Mouse (Mus musculus) lung, embryonic 15.5 days (tissue): ENCODE data around the gene Lzts2. TPM values are rescaled to one million over a fixed set of nuclear protein-coding genes. Genes with fewer than 3 reads are reported as not detected.
"Not testable (repeated sequence)": the region's sequence is repeated elsewhere in the genome, so short reads cannot be mapped to it uniquely, and the experiment has no call there.

Source experiments
- ATAC-seq: fragments of 200-750 bp; cut with Nextera tagmentation; 2 replicates; pipeline ENCODE4 v1.8.0; 2017; ENCODE audit warnings: moderate number of reproducible peaks, borderline replicate concordance; ENCODE audit not compliant: low FRiP score, low TSS enrichment; ENCODE audit errors: extremely low read depth
- H3K27ac ChIP-seq: fragments of 300-500 bp; sonication (generic); 2 replicates; pipeline ENCODE4 v1.5.1; 2015; ENCODE audit warnings: moderate library complexity, mild to moderate bottlenecking, inconsistent platforms
- H3K27me3 ChIP-seq: fragments of 300-500 bp; sonication (generic); 2 replicates; pipeline ENCODE4 v1.6.1; 2015; ENCODE audit warnings: inconsistent platforms
- H3K36me3 ChIP-seq: fragments of 300-500 bp; sonication (generic); 2 replicates; pipeline ENCODE4 v1.6.1; 2015; ENCODE audit warnings: inconsistent platforms
- H3K4me1 ChIP-seq: fragments of 300-500 bp; sonication (generic); 2 replicates; pipeline ENCODE4 v1.6.1; 2015; ENCODE audit warnings: inconsistent platforms
- H3K4me2 ChIP-seq: fragments of 300-500 bp; sonication (generic); 2 replicates; pipeline ENCODE4 v1.6.1; 2015; ENCODE audit warnings: inconsistent platforms, mild to moderate bottlenecking, moderate library complexity
- H3K4me3 ChIP-seq: fragments of 300-500 bp; sonication (generic); 2 replicates; pipeline ENCODE4 v1.5.1; 2015; ENCODE audit warnings: mild to moderate bottlenecking, inconsistent platforms
- H3K9ac ChIP-seq: fragments of 300-500 bp; sonication (generic); 2 replicates; pipeline ENCODE4 v1.6.1; 2015; ENCODE audit warnings: inconsistent platforms
- H3K9me3 ChIP-seq: fragments of 300-500 bp; sonication (generic); 2 replicates; pipeline ENCODE4 v1.6.1; 2016; ENCODE audit warnings: inconsistent platforms
- WGBS: fragments of 180-500 bp; shearing (Covaris S2); methylation state at CpG from one replicate; pipeline ENCODE4 v1.1.7; 2015; 5-methylcytosine and 5-hydroxymethylcytosine counted together
- polyA plus RNA-seq: library from polyadenylated mRNA; unstranded; fragments of >200 nt; fragmentation: Nextera tagmentation; extraction: Ambion mirVana; gene quantifications from 2 replicates; pipeline ENCODE4 v1.2.1, GENCODE M21; 2015

Gene Lzts2
- polyA plus RNA-seq, 1 experiment from 2014 or later, result 75.9 TPM

DNA sequence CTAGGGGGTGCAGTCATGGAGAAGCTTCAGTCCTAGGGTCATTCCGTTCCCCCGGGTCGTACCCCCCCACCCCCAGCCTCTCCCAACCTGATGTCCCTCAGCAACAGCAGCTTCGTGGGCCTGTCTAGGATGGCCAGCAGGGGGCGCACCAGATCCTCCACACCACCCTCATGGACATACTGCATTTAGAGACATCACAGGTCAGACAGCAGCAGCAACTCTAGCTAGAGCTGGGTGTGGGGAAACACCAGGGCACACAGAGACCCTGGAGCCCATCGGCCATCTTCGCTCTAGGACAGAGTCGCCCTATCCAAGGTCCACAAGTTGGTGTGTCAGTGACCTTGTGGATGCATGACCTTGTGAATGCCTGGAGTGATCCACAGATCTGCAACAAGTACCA lies 15.9 kb downstream of the Lzts2 start:
- 32% methylated on average over 8 of the region's 8 CpGs for WGBS
- H3K27ac ChIP-seq, result no peak overlapping the region
- H3K4me3 ChIP-seq, result no peak overlapping the region
- H3K9me3 ChIP-seq, result no peaks in the 10 kb centered on the region
- peak; percentile 4; the same call in 1 of the 2 replicates for ATAC-seq
- H3K4me2 ChIP-seq, result no peak overlapping the region
- H3K4me1 ChIP-seq, result peaks cover 29% of the 10 kb centered on the region
- H3K27me3 ChIP-seq, result no peaks in the 10 kb centered on the region
- peaks cover 34% of the 10 kb centered on the region for H3K36me3 ChIP-seq
- no peak overlapping the region for H3K9ac ChIP-seq

DNA sequence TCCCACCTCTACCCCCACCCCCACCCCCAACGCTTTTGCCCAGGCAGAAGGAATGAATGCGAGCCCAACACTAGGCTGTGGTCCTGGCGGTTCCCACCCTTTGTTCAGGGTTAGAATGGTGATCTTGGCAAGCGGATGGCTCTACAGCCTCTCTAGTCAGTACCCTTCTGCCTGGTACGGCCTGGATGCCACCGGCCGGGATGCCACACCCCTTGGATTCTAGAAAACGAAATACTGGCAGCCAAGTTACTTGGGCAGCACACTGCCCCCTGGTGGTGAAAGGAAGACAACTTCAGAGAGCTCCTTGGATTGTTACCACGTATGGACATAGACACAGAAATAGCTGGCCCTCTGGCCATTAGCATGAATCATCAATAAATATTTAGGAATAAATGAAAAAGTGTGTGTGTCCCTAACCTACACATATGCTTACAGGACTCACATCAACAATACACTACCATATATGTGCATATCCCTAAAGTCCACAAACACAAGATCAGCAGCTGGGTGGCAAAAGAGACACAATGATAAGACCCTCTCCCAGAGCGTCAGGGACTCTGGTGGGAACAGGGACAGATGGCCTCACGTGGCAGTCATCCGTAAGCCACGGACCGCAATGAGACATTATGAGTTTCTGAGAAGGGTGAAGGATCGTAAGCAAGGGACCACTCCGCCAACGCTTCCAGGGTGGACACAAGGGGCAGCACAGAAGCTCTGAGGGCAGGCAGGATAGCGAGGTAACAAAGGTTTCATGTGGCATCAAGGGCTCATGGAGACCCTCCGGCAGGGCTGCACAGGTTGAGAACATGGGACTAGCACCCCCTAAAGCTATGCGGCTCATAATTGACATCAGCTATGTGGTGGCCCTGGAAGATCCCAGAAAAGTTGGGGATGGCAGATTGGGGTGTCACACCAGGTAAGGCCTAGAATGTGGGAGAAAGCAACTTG lies 16.8 kb downstream of the Lzts2 start:
- Histone ChIP-seq H3K36me3 (peaks cover 25% of the 10 kb centered on the region), H3K4me2 (peak overlapping the region; percentile 52), H3K9ac (no peak overlapping the region), H3K9me3 (no peaks in the 10 kb centered on the region), H3K4me1 (peaks cover 29% of the 10 kb centered on the region), H3K27ac (no peak overlapping the region), H3K27me3 (no peaks in the 10 kb centered on the region), H3K4me3 (peak overlapping the region; percentile 10; the same call in 1 of the 2 replicates)
- WGBS, result 35% methylated on average over 20 of the region's 20 CpGs
- ATAC-seq, result no peak

DNA sequence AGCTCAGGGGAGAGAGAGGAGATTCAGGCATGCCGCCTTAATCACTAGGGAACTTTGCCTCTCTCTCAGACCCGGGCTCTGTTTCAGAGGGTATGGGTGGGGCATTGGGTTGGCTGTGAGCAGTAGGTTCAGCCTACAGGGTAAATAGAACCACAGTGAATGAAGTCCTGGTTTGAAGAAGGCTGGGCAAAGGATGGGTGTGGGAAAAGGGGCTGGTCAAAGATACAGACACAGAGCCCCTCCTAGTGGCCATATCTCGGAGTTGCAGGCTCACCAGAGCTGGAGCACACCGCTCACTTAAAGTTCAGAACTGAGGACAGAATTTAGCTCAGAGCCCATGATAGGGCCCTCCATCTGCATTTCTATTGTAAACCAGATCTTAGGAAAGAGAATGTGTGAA lies 17.6 kb downstream of the Lzts2 start:
- H3K4me1 ChIP-seq, result peaks cover 29% of the 10 kb centered on the region
- no peak overlapping the region for H3K4me3 ChIP-seq
- no peak overlapping the region for H3K4me2 ChIP-seq
- no peak overlapping the region for H3K9ac ChIP-seq
- ATAC-seq, result peak; percentile 46
- no peaks in the 10 kb centered on the region; the same call in 1 of the 2 replicates for H3K27me3 ChIP-seq
- WGBS, result 19% methylated on average over 4 of the region's 4 CpGs
- peaks cover 17% of the 10 kb centered on the region for H3K36me3 ChIP-seq
- H3K27ac ChIP-seq, result no peak overlapping the region
- no peaks in the 10 kb centered on the region for H3K9me3 ChIP-seq

DNA sequence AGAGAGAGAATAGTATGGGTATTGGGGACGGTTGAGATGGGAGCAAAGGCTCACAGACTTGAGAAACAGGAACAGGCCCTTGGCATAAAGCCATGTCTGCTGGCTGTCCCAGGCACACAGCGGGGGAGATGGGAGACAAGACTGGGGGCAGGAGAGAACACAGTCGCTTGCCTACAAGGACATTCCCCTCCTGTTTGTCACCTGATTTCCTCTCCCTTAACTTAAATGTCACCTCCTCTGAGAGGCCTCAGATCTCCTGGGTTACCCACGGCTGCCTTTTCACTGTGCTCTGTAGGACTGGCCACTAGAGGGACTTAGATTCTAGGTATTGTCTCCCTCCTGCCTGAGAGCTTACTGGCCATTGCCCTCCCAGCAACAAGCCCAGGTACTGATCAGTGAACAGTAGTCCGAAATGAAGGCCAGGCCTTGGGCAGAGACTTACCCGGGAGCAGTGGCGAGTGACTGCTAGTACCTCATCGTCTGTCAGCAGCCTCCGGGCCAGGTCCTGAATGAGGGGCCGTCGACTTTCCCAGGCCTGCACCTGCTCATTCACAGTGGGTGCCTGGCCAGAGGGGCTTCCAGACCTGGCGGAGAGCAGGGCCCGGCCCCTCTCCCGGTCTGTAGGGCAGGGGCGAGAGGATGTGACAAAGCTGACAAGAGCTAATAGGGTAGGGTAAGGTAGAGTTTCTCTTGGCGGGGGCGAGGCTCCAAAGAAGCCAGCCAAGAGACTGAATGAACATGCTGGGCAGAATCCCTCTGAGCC lies 18.5 kb downstream of the Lzts2 start:
- Histone ChIP-seq H3K9ac (no peak overlapping the region), H3K4me3 (no peak overlapping the region), H3K4me1 (peaks cover 29% of the 10 kb centered on the region), H3K27me3 (no peaks in the 10 kb centered on the region; the same call in 1 of the 2 replicates), H3K4me2 (no peak overlapping the region), H3K9me3 (no peaks in the 10 kb centered on the region), H3K27ac (no peak overlapping the region; the same call in 1 of the 2 replicates), H3K36me3 (peaks cover 8% of the 10 kb centered on the region)
- no peak for ATAC-seq
- WGBS, result 52% methylated on average over 17 of the region's 17 CpGs

DNA sequence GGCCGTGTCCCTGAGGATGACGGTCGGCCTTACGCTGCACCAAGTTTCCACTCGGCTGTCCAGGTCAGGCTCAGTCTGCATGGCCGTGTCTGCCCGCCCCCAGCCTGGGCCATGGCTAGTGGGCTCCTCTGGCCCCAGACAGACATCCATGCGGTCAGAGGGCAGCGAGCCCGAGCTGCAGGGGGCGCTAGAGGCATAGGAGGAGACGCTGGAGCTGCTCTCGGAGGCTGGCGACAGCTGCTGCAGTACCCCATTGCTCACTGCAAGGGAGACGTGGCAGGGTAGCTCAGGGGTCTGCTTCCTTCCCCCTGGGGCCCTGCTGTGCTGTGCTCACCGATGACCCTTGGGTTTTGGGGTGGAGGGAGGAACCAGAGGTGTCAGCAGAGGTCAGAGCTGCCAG lies 22.7 kb downstream of the Lzts2 start:
- no peak overlapping the region for H3K9ac ChIP-seq
- no peak overlapping the region for H3K4me3 ChIP-seq
- no peak overlapping the region for H3K4me2 ChIP-seq
- H3K9me3 ChIP-seq, result no peaks in the 10 kb centered on the region
- H3K4me1 ChIP-seq, result peaks cover 10% of the 10 kb centered on the region
- peaks cover 28% of the 10 kb centered on the region for H3K27me3 ChIP-seq
- no peaks in the 10 kb centered on the region for H3K36me3 ChIP-seq
- no peak for ATAC-seq
- 29% methylated on average over 16 of the region's 16 CpGs for WGBS
- no peak overlapping the region for H3K27ac ChIP-seq

DNA sequence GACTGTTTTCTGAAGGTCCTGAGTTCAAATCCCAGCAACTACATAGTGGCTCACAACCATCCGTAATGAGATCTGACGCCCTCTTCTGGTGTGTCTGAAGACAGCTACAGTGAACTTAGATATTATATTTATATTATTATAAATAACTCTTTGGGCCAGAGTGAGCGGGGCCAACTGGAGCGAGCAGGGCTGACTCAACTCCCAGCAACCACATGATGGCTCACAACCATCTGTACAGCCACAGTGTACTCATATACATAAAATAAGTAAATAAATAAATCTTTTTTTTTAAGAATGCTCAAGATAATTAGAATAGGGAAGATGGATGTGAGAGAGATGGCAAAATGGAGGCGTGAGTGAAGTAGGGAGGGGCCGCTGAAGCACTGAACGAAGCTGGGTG lies 24.0 kb downstream of the Lzts2 start:
- not testable (repeated sequence) for ATAC-seq
- 81% methylated on average over 7 of the region's 7 CpGs for WGBS
- H3K27me3 ChIP-seq, result peaks cover 30% of the 10 kb centered on the region

DNA sequence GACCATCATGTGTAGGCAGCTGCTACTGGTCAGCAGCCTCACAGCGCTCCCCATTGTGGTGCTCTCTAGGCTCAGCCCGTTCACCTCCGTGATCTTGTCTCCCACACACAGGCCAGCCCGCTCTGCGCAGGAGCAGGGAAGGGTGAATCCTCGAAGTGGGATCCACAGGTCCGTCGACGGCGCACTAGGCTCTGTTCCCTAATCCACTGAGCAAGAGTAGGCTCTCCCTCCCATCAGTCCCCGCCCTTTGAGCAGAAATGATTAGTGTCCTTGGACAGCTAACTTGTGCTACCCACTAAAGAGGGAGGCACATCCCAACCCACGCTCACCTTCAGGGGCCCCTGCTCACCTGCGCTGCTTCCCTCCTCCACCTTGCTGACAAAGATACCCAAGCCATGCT lies 26.0 kb downstream of the Lzts2 start:
- Histone ChIP-seq H3K4me2 (no peak overlapping the region), H3K9ac (no peak overlapping the region), H3K4me1 (no peaks in the 10 kb centered on the region), H3K36me3 (no peaks in the 10 kb centered on the region), H3K27me3 (peaks cover 42% of the 10 kb centered on the region), H3K4me3 (no peak overlapping the region), H3K9me3 (no peaks in the 10 kb centered on the region), H3K27ac (no peak overlapping the region)
- ATAC-seq, result no peak
- WGBS, result 45% methylated on average over 13 of the region's 13 CpGs

More for the DNA sequence above, 24.0 kb downstream of the Lzts2 start:
- H3K4me2 ChIP-seq, H3K36me3 ChIP-seq, H3K27ac ChIP-seq, H3K4me1 ChIP-seq, H3K9ac ChIP-seq, H3K4me3 ChIP-seq, H3K9me3 ChIP-seq: not testable (repeated sequence)

DNA sequence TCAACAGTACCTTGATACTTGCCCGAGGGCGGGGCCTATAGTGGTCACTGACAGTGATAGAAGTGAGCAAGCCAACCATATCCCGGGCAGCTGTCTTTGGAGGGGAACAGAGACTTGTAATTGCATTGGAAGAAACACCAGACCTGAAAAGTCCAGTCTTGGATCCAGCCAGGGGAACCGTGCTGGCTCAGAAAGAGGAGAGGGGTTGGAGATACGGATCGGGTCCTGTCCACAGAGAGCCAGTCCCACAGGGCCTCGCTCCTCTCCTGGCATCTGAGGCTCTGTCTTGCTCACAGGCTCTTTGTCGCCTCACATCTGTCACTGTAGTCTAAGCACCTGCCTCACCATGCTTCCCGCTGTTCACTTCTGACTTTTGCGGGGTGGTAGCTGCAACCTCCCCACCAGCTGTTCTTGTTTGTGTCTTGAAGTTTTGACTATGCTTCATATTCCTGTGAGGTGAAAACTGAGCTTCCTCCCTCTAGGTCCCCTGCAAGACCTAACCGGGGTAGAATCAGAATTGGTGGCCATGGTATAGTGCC lies 30.2 kb downstream of the Lzts2 start:
- H3K4me3 ChIP-seq, result no peak overlapping the region
- H3K4me1 ChIP-seq, result peaks cover 23% of the 10 kb centered on the region
- 58% methylated on average over 11 of the region's 11 CpGs for WGBS
- no peak for ATAC-seq
- no peak overlapping the region for H3K4me2 ChIP-seq
- H3K9ac ChIP-seq, result no peak overlapping the region
- H3K36me3 ChIP-seq, result no peaks in the 10 kb centered on the region
- H3K27ac ChIP-seq, result no peak overlapping the region
- H3K27me3 ChIP-seq, result peaks cover 48% of the 10 kb centered on the region
- no peaks in the 10 kb centered on the region for H3K9me3 ChIP-seq

DNA sequence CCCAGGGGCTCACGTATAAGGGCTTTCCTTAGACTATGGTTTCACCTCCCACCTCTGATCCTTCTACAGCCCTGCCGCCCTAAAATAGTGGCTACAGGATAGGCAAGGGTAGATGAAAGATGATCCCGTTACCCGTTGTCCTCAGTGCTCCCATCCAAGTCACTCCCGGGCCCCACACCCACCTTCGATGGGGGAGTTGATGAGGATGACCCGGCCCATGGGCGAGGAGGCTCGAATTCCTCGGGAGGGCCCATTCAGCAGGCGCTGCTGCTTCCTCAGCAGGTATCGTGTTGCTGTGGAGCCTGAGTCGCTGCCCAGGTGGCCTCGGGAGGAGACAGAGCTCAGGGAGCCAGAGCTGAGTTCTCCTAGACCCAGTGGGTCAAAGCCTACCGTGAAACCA lies 31.0 kb downstream of the Lzts2 start:
- no peak overlapping the region for H3K27ac ChIP-seq
- no peak for ATAC-seq
- WGBS, result 33% methylated on average over 15 of the region's 15 CpGs
- no peak overlapping the region for H3K4me3 ChIP-seq
- H3K27me3 ChIP-seq, result peaks cover 40% of the 10 kb centered on the region
- H3K9ac ChIP-seq, result no peak overlapping the region
- peaks cover 23% of the 10 kb centered on the region for H3K4me1 ChIP-seq
- no peaks in the 10 kb centered on the region for H3K9me3 ChIP-seq
- H3K4me2 ChIP-seq, result no peak overlapping the region
- H3K36me3 ChIP-seq, result no peaks in the 10 kb centered on the region

DNA sequence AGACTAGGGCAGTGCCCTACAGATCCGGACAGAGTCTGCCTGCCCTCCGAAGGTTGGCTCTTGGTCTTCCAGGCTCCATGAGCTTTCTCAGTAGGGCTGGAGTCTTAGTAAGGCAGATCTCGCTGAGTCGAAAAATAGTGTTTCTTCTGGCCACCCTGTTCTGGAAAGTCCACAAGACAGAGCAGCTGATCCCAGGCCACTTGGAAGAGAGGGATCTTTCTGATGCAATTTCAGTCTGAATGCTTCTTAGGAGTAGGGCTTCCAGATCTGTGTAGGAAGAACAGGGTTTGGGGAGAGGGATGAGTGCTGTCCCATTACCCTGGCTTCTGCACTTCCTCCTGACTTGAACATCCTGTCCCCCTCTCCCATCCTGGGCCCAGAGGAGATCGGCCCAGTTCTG lies 31.4 kb downstream of the Lzts2 start, which contains the start of gene Pdzd7:
TSS of gene Pdzd7 (minus strand) at position 67 of the 400 bp plus-strand sequence.
- H3K4me3 ChIP-seq, result peak within 1 kb of the TSS; percentile 55
- ATAC-seq, result no peak
- WGBS, result 71% methylated on average over 5 of the region's 5 CpGs
- H3K4me2 ChIP-seq, result peak within 1 kb of the TSS; percentile 89
- H3K36me3 ChIP-seq, result peaks cover 2% of the 10 kb centered on the region; the same call in 1 of the 2 replicates
- H3K27ac ChIP-seq, result no peak within 1 kb of the TSS
- H3K27me3 ChIP-seq, result peaks cover 36% of the 10 kb centered on the region
- peak within 1 kb of the TSS; percentile 60; the same call in 1 of the 2 replicates for H3K9ac ChIP-seq
- no peaks in the 10 kb centered on the region for H3K9me3 ChIP-seq
- peaks cover 23% of the 10 kb centered on the region for H3K4me1 ChIP-seq

DNA sequence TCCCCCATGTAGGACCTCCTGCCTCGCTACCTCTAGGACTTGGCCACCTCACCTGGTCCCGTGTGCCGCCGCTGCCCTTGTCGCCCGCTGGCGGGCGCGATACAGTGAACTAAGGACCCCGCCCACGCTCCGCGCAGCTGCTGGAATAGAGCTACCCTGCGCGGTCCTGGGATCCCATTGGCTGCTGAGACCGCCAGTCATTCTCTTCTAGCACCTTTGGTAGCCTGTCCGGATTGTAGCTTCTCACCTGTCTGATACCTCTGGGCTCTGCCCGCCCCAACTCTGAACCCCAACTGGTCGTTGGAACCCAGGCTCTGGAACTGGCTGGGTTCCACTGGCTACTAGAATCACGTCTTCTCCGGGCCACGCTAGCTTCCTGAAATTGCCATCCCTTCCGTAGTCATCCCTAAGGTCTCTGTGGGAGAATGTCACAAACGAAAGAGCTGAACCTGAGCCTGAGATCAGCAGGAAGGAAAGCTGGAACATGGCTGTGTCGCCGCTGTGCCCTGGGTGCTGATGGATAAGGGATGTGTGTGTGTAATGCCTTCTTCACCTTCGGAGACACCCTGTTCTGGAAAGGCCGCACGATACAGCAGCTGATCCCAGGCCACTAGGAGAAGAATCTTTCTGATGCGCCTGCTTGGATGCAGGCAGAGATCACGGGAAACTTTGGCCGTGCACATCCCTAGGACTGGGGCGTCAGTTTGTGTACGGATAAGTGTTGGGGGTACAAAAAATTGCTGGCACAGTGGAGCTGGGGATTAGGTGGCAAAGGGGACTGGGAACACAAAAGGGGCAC lies 32.5 kb downstream of the Lzts2 start:
- H3K36me3 ChIP-seq, result peaks cover 6% of the 10 kb centered on the region; the same call in 1 of the 2 replicates
- peak overlapping the region; percentile 55 for H3K4me3 ChIP-seq
- ATAC-seq, result peak; percentile 37; the same call in 1 of the 2 replicates
- H3K9ac ChIP-seq, result peak overlapping the region; percentile 60
- no peaks in the 10 kb centered on the region for H3K9me3 ChIP-seq
- peaks cover 26% of the 10 kb centered on the region for H3K27me3 ChIP-seq
- peaks cover 23% of the 10 kb centered on the region for H3K4me1 ChIP-seq
- peak overlapping the region; percentile 97 for H3K27ac ChIP-seq
- peak overlapping the region; percentile 89 for H3K4me2 ChIP-seq
- 1% methylated on average over 34 of the region's 34 CpGs for WGBS
